Mouse (Mus musculus) heart, embryonic 11.5 days (tissue): ENCODE results near the gene Mettl5. TPM values are rescaled to one million over a fixed set of nuclear protein-coding genes. Genes with fewer than 3 reads are reported as not detected.

Experiments used
- ATAC-seq: fragments of 200-750 bp; cut with Nextera tagmentation; replicated peaks from 2 replicates; pipeline ENCODE4 v1.8.0; 2017; ENCODE audit warnings: moderate library complexity; ENCODE audit not compliant: insufficient number of reproducible peaks, low FRiP score, low TSS enrichment
- H3K27ac ChIP-seq: fragments of 300-500 bp; sonication (generic); 2 replicates; pipeline ENCODE4 v1.5.1; 2014; ENCODE audit warnings: mild to moderate bottlenecking, low read depth, low read length
- H3K27me3 ChIP-seq: fragments of 300-500 bp; sonication (generic); 2 replicates; pipeline ENCODE4 v1.6.1; 2014; ENCODE audit warnings: mild to moderate bottlenecking, low read length, mixed read lengths; ENCODE audit not compliant: control insufficient read depth, insufficient read depth
- H3K36me3 ChIP-seq: fragments of 300-500 bp; sonication (generic); 2 replicates; pipeline ENCODE4 v1.6.1; 2014; ENCODE audit warnings: mild to moderate bottlenecking, low read length, moderate library complexity, mixed read lengths; ENCODE audit not compliant: control insufficient read depth, insufficient read depth
- H3K4me1 ChIP-seq: fragments of 300-500 bp; sonication (generic); 2 replicates; pipeline ENCODE4 v1.6.1; 2014; ENCODE audit warnings: low read length; ENCODE audit not compliant: control insufficient read depth, insufficient read depth
- H3K4me2 ChIP-seq: fragments of 300-500 bp; sonication (generic); 2 replicates; pipeline ENCODE4 v1.6.1; 2014; ENCODE audit warnings: mild to moderate bottlenecking, moderate library complexity
- H3K4me3 ChIP-seq: fragments of 300-500 bp; sonication (generic); 2 replicates; pipeline ENCODE4 v1.5.1; 2014; ENCODE audit warnings: low read depth, low read length
- H3K9ac ChIP-seq: fragments of 300-500 bp; sonication (generic); 2 replicates; pipeline ENCODE4 v1.6.1; 2014; ENCODE audit warnings: mild to moderate bottlenecking, low read depth, low read length, moderate library complexity
- H3K9me3 ChIP-seq: fragments of 300-500 bp; sonication (generic); replicated peaks from 2 replicates; pipeline ENCODE4 v1.6.1; 2016; ENCODE audit warnings: low read length; ENCODE audit not compliant: control insufficient read depth
- WGBS: fragments of 180-500 bp; shearing (Covaris S2); extraction: QIAGEN DNeasy Blood & Tissue Kit; methylation state at CpG from one replicate; pipeline ENCODE4 v1.1.7; 2014; ENCODE audit not compliant: insufficient replicate concordance; 5-methylcytosine and 5-hydroxymethylcytosine counted together
- polyA plus RNA-seq: library from polyadenylated mRNA; unstranded; fragments of >200 nt; fragmentation: Nextera tagmentation; extraction: Ambion mirVana; gene quantifications from 2 replicates; pipeline ENCODE4 v1.2.1, GENCODE M21; 2014

Gene Mettl5
- polyA plus RNA-seq, 1 experiment from 2014 or later = 34.7 TPM

- H3K36me3 ChIP-seq = no peaks in the 10 kb centered on the region
Measured at GRCm38 (mm10) chr2:69896224-69896581, 10.8 kb upstream of the Mettl5 start.

GRCm38 (mm10) chr2:69895502-69896223, 10.2 kb upstream of the Mettl5 start:
- Histone ChIP-seq H3K9me3 (no peaks in the 10 kb centered on the region), H3K27ac (no peak overlapping the region), H3K27me3 (no peaks in the 10 kb centered on the region), H3K4me3 (no peak overlapping the region), H3K4me2 (no peak overlapping the region), H3K36me3 (no peaks in the 10 kb centered on the region), H3K9ac (no peak overlapping the region), H3K4me1 (peaks cover 3% of the 10 kb centered on the region; the same call in 1 of the 2 replicates)
- 56% methylated on average over 14 of the region's 14 CpGs for WGBS
- ATAC-seq = no peak

More at GRCm38 (mm10) chr2:69896224-69896581, 10.8 kb upstream of the Mettl5 start:
- Histone ChIP-seq H3K4me2 (no peak overlapping the region), H3K27me3 (no peaks in the 10 kb centered on the region), H3K4me1 (peaks cover 3% of the 10 kb centered on the region; the same call in 1 of the 2 replicates), H3K9ac (no peak overlapping the region), H3K9me3 (no peaks in the 10 kb centered on the region), H3K4me3 (no peak overlapping the region), H3K27ac (no peak overlapping the region)
- WGBS = 91% methylated on average over 4 of the region's 4 CpGs
- no peak for ATAC-seq

GRCm38 (mm10) chr2:69893891-69894290, 8.5 kb upstream of the Mettl5 start:
- H3K9ac ChIP-seq = no peak overlapping the region
- WGBS = 74% methylated on average over 5 of the region's 5 CpGs
- H3K9me3 ChIP-seq = no peaks in the 10 kb centered on the region
- H3K36me3 ChIP-seq = no peaks in the 10 kb centered on the region
- H3K27ac ChIP-seq = no peak overlapping the region
- ATAC-seq = no peak
- H3K4me1 ChIP-seq = peaks cover 2% of the 10 kb centered on the region; the same call in 1 of the 2 replicates
- H3K4me2 ChIP-seq = no peak overlapping the region
- no peak overlapping the region for H3K4me3 ChIP-seq
- no peaks in the 10 kb centered on the region for H3K27me3 ChIP-seq

- WGBS = 55% methylated on average over 1 of the region's 1 CpGs
- ATAC-seq = no peak
- Histone ChIP-seq H3K4me3 (no peak overlapping the region), H3K9me3 (no peaks in the 10 kb centered on the region), H3K27me3 (no peaks in the 10 kb centered on the region), H3K36me3 (no peaks in the 10 kb centered on the region), H3K27ac (no peak overlapping the region), H3K4me2 (no peak overlapping the region), H3K4me1 (no peaks in the 10 kb centered on the region), H3K9ac (no peak overlapping the region)
Measured at GRCm38 (mm10) chr2:69893145-69893544, 7.7 kb upstream of the Mettl5 start.

GRCm38 (mm10) chr2:69890843-69891242, 5.4 kb upstream of the Mettl5 start:
- 58% methylated on average over 7 of the region's 7 CpGs for WGBS

GRCm38 (mm10) chr2:69888957-69889356, 3.5 kb upstream of the Mettl5 start:
- WGBS = 74% methylated on average over 2 of the region's 2 CpGs
- H3K4me1 ChIP-seq = 0 out of 2 replicates have a peak, but pooled peaks cover 3% of the 10 kb centered on the region

More at GRCm38 (mm10) chr2:69890843-69891242, 5.4 kb upstream of the Mettl5 start:
- H3K4me3 ChIP-seq = no peak overlapping the region
- H3K36me3 ChIP-seq = no peaks in the 10 kb centered on the region
- no peak for ATAC-seq
- no peaks in the 10 kb centered on the region for H3K9me3 ChIP-seq
- H3K4me2 ChIP-seq = no peak overlapping the region
- no peaks in the 10 kb centered on the region for H3K4me1 ChIP-seq
- H3K27ac ChIP-seq = no peak overlapping the region
- H3K9ac ChIP-seq = no peak overlapping the region
- H3K27me3 ChIP-seq = no peaks in the 10 kb centered on the region

GRCm38 (mm10) chr2:69885050-69885449, 365 bp downstream of the Mettl5 start:
- Histone ChIP-seq H3K27ac (peak overlapping the region; percentile 57), H3K36me3 (no peaks in the 10 kb centered on the region), H3K4me3 (peak overlapping the region; percentile 78), H3K9me3 (no peaks in the 10 kb centered on the region), H3K27me3 (no peaks in the 10 kb centered on the region), H3K4me1 (0 out of 2 replicates have a peak, but pooled peaks cover 3% of the 10 kb centered on the region), H3K4me2 (peak overlapping the region; percentile 85), H3K9ac (peak overlapping the region; percentile 94)
- WGBS = 5% methylated on average over 12 of the region's 12 CpGs
- 0 out of 2 replicates have a peak, but pooled peaks have one; percentile 22 for ATAC-seq

More at GRCm38 (mm10) chr2:69888957-69889356, 3.5 kb upstream of the Mettl5 start:
- ATAC-seq = no peak
- Histone ChIP-seq H3K4me3 (no peak overlapping the region), H3K4me2 (no peak overlapping the region), H3K27me3 (no peaks in the 10 kb centered on the region), H3K9ac (no peak overlapping the region), H3K36me3 (no peaks in the 10 kb centered on the region), H3K9me3 (no peaks in the 10 kb centered on the region), H3K27ac (no peak overlapping the region)

GRCm38 (mm10) chr2:69884581-69884980, 834 bp downstream of the Mettl5 start:
- Histone ChIP-seq H3K9me3 (no peaks in the 10 kb centered on the region), H3K9ac (peak overlapping the region; percentile 94; the same call in 1 of the 2 replicates), H3K36me3 (no peaks in the 10 kb centered on the region), H3K27me3 (no peaks in the 10 kb centered on the region), H3K4me3 (peak overlapping the region; percentile 78), H3K4me2 (peak overlapping the region; percentile 85), H3K27ac (no peak overlapping the region), H3K4me1 (0 out of 2 replicates have a peak, but pooled peaks cover 3% of the 10 kb centered on the region)
- ATAC-seq = no peak
- WGBS = 50% methylated on average over 6 of the region's 6 CpGs
